Mouse (Mus musculus): ENCODE measurements around the gene Nfic. TPM values are rescaled to one million over a fixed set of nuclear protein-coding genes. Genes with fewer than 3 reads are reported as not detected.

Gene Nfic
- polyA plus RNA-seq, 1 experiment = 19.4 TPM

DNA sequence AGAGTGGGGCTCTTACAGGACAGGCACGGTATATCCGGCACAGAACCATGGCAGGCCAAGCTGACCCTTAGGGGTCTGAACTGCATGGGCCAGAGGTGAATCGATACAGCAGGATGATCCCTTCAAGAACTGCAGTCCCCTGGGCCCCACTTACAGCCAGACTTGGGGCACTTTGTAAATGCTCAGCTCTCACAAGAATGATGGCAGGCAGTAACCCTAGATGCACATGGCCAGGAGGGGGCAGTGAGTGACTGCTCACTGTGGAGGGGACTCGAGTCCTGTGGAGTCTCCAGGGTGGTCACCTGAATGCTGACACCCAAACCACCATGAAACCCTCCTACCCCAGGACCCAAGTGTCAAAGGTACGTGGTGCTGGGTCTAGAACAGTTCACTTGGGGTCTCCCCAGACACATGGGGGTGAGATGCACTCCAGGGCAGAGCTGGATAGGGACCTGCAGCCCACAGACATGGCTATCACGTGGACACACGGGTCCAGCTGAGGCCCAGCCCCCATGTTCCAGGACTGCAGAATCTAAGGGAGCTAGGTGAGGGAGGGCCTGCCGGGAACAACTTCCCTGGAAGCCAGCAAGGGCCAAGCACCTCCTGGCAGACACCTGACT lies 38.3 kb upstream of the Nfic start:
- no peak for TF ChIP-seq CTCF (IDR thresholded peaks at IDR 0.05; ENCODE audit: extremely low read depth, insufficient read length, insufficient replicate concordance, low read depth, low read length)
- no peak for TF ChIP-seq POLR2A (IDR thresholded peaks at IDR 0.05; ENCODE audit: low read depth, low read length)
- Histone ChIP-seq H3K27ac (ENCODE audit: insufficient read depth, low read depth, low read length) (peak overlapping the region; percentile 63), H3K36me3 (ENCODE audit: control insufficient read depth, insufficient read depth, low read length) (peaks cover 42% of the 10 kb centered on the region), H3K4me3 (ENCODE audit: low read depth, low read length) (peak overlapping the region; percentile 82; the same call in 1 of the 2 replicates), H3K4me1 (ENCODE audit: control insufficient read depth, insufficient read depth, insufficient read length, low read length) (peaks cover 20% of the 10 kb centered on the region), H3K27me3 (ENCODE audit: control insufficient read depth, insufficient read depth, low read length) (no peaks in the 10 kb centered on the region)
- WGBS = 73% methylated on average over 8 of the region's 8 CpGs

DNA sequence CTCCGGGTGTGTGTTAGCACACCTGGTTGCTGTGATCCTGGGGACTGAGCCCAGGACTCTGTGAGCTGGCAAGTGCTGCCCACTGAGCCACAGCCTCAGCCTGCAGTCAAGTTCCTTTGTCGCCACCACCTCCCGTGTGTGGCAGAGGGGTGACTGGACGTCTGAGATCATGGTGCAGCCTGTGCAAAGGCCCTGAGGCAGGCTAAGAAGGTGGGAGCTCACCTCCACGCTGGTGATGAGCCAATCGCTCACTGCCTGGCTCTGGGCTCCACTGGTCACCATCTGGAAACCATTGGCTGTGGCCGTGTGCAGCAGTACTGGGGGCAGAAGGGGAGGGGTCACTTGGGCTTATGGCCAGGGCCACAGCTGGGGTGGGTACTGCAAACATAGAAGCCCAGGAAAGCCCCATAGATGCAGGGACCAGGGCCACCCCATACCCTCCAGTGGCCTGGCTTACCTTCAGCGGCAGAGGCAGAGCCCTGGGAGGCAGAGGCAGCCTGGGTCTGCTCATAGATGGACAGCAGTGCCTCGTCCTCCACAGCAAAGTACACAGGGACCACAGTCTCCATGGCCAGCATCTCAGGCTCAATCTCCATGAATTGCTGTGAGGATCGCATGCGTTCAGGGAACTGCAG lies 37.3 kb upstream of the Nfic start:
- H3K27me3 ChIP-seq (ENCODE audit: control insufficient read depth, insufficient read depth, low read length) = no peaks in the 10 kb centered on the region
- WGBS = 90% methylated on average over 11 of the region's 11 CpGs
- no peak overlapping the region for H3K4me3 ChIP-seq (ENCODE audit: low read depth, low read length)
- H3K4me1 ChIP-seq (ENCODE audit: control insufficient read depth, insufficient read depth, insufficient read length, low read length) = peaks cover 20% of the 10 kb centered on the region
- no peak overlapping the region for H3K27ac ChIP-seq (ENCODE audit: insufficient read depth, low read depth, low read length)
- TF ChIP-seq POLR2A (IDR thresholded peaks at IDR 0.05; ENCODE audit: low read depth, low read length) (no peak), CTCF (IDR thresholded peaks at IDR 0.05; ENCODE audit: extremely low read depth, insufficient read length, insufficient replicate concordance, low read depth, low read length) (no peak)
- H3K36me3 ChIP-seq (ENCODE audit: control insufficient read depth, insufficient read depth, low read length) = peaks cover 52% of the 10 kb centered on the region

DNA sequence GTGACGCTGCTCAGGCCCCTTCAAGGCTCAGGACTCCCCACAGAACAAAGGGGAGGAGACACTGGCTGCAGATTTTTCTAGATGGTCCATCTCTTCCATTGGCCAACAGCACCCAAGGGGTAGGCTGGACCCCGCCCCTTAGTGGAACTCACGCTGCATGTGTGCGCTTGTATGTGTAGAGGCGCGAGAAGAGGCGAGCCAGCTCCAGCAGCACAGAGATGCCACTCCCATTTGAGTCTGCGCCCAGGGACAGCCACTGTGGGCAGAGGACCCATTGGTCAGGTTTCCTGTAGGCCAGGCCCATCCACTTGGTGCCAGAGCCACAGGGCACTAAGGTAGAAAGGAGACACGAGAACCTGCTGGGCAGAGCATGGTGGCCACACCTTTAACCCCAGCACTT lies 35.6 kb upstream of the Nfic start:
- peaks cover 64% of the 10 kb centered on the region for H3K36me3 ChIP-seq (ENCODE audit: control insufficient read depth, insufficient read depth, low read length)
- peaks cover 20% of the 10 kb centered on the region for H3K4me1 ChIP-seq (ENCODE audit: control insufficient read depth, insufficient read depth, insufficient read length, low read length)
- WGBS = 91% methylated on average over 9 of the region's 9 CpGs
- no peaks in the 10 kb centered on the region for H3K27me3 ChIP-seq (ENCODE audit: control insufficient read depth, insufficient read depth, low read length)
- TF ChIP-seq POLR2A (IDR thresholded peaks at IDR 0.05; ENCODE audit: low read depth, low read length) (no peak), CTCF (IDR thresholded peaks at IDR 0.05; ENCODE audit: extremely low read depth, insufficient read length, insufficient replicate concordance, low read depth, low read length) (no peak)
- H3K27ac ChIP-seq (ENCODE audit: insufficient read depth, low read depth, low read length) = no peak overlapping the region
- no peak overlapping the region for H3K4me3 ChIP-seq (ENCODE audit: low read depth, low read length)

DNA sequence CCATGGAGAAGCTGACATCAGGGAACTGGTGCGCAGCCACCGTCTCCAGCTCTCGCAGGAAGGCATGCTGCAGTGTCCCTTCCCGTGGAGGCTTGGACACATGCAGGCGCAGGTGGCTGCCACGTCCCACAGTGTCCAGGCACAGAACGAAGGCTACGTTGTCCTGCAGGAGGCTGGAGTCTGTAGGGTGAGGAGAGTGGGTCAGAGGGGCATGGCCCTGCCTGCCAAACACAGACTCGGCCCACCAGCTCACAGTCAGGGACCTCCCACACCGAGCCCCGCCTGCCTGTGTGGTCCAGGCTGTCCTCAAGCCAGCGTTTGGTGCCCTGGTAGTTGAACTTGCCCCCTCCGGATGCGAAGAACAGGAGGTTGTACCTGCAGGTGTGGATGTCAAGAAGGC lies 34.5 kb upstream of the Nfic start:
- Histone ChIP-seq H3K27ac (ENCODE audit: insufficient read depth, low read depth, low read length) (no peak overlapping the region), H3K4me3 (ENCODE audit: low read depth, low read length) (no peak overlapping the region), H3K4me1 (ENCODE audit: control insufficient read depth, insufficient read depth, insufficient read length, low read length) (peaks cover 13% of the 10 kb centered on the region), H3K27me3 (ENCODE audit: control insufficient read depth, insufficient read depth, low read length) (no peaks in the 10 kb centered on the region), H3K36me3 (ENCODE audit: control insufficient read depth, insufficient read depth, low read length) (peaks cover 64% of the 10 kb centered on the region)
- WGBS = 83% methylated on average over 14 of the region's 14 CpGs
- no peak for TF ChIP-seq POLR2A (IDR thresholded peaks at IDR 0.05; ENCODE audit: low read depth, low read length)
- no peak for TF ChIP-seq CTCF (IDR thresholded peaks at IDR 0.05; ENCODE audit: extremely low read depth, insufficient read length, insufficient replicate concordance, low read depth, low read length)

DNA sequence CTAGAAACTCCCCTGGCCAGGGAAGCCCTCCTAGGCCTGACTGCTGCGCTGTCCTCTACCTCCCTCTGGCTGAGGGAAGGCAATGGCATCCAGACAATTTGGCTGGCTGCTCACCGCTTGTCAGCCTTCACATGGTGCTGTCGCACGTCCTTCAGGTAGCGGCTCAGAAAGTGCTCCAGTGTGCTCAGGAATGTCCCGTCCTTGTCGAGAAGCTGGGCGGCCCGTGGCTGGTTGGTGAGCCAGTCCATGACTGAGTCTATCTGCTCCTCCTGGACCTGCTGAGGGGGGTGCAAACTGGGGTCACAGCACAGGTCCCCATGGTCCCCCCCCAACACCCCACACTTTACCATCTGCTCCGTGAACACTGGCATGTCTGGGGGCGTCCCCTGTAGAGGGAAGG lies 32.6 kb upstream of the Nfic start:
- Histone ChIP-seq H3K4me3 (ENCODE audit: low read depth, low read length) (no peak overlapping the region), H3K27ac (ENCODE audit: insufficient read depth, low read depth, low read length) (no peak overlapping the region), H3K36me3 (ENCODE audit: control insufficient read depth, insufficient read depth, low read length) (peaks cover 63% of the 10 kb centered on the region), H3K4me1 (ENCODE audit: control insufficient read depth, insufficient read depth, insufficient read length, low read length) (no peaks in the 10 kb centered on the region), H3K27me3 (ENCODE audit: control insufficient read depth, insufficient read depth, low read length) (no peaks in the 10 kb centered on the region)
- 91% methylated on average over 11 of the region's 11 CpGs for WGBS
- no peak for TF ChIP-seq CTCF (IDR thresholded peaks at IDR 0.05; ENCODE audit: extremely low read depth, insufficient read length, insufficient replicate concordance, low read depth, low read length)
- TF ChIP-seq POLR2A (IDR thresholded peaks at IDR 0.05; ENCODE audit: low read depth, low read length) = no peak

DNA sequence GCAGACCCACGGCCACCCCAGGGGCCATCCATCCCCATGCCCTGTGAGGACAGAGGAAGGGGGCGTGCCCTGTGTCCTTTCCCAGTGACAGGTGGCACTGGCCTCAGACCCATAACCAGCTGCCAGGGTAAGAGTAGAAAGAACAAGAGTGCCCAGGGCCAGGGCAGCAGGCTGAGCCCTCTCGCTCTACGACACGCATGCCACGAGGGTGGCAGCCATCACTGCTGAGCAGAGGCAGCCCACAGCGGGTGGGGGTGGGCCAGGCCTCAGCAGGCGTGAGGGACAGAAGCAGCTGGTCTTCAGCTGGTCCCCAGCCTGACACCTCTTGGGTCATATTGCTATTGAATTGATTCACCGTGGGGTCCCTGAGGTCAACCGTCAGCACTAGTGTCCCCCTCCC lies 31.1 kb upstream of the Nfic start:
- TF ChIP-seq CTCF (IDR thresholded peaks at IDR 0.05; ENCODE audit: extremely low read depth, insufficient read length, insufficient replicate concordance, low read depth, low read length) (no peak), POLR2A (IDR thresholded peaks at IDR 0.05; ENCODE audit: low read depth, low read length) (no peak)
- no peak overlapping the region for H3K27ac ChIP-seq (ENCODE audit: insufficient read depth, low read depth, low read length)
- WGBS = 87% methylated on average over 10 of the region's 10 CpGs
- peaks cover 8% of the 10 kb centered on the region for H3K27me3 ChIP-seq (ENCODE audit: control insufficient read depth, insufficient read depth, low read length)
- H3K4me3 ChIP-seq (ENCODE audit: low read depth, low read length) = no peak overlapping the region
- H3K4me1 ChIP-seq (ENCODE audit: control insufficient read depth, insufficient read depth, insufficient read length, low read length) = peaks cover 8% of the 10 kb centered on the region; the same call in 1 of the 2 replicates
- H3K36me3 ChIP-seq (ENCODE audit: control insufficient read depth, insufficient read depth, low read length) = peaks cover 48% of the 10 kb centered on the region

DNA sequence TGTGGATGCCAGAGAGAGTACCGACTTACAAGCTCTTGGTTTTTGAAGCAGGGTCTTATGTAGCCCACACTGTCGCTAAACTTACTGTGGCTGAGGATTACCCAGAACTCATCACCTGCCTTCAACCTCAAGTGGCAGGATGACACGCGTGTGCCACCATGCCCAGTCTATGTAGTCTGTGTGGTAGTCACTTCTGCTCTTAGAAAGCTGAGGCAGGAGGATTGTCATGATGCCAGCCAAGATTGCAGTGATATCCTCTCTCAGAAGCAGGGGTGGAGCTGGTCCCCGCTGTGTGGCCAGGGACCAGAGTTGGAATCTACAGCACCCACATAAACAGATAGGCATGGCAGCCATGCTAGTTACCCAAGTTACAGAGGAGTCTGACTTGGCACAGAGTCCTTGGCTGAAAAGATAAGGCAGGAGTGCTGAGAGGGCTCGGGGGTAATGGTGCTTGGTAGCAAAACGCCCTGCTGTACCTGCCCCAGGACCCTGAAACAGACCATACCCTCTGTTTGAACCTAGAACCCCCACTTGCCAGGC lies 30.1 kb upstream of the Nfic start:
- WGBS = 52% methylated on average over 7 of the region's 7 CpGs

More for the DNA sequence above, 30.1 kb upstream of the Nfic start:
- no peak overlapping the region for H3K27ac ChIP-seq (ENCODE audit: insufficient read depth, low read depth, low read length)
- H3K4me3 ChIP-seq (ENCODE audit: low read depth, low read length) = no peak overlapping the region
- TF ChIP-seq POLR2A (IDR thresholded peaks at IDR 0.05; ENCODE audit: low read depth, low read length) (no peak), CTCF (IDR thresholded peaks at IDR 0.05; ENCODE audit: extremely low read depth, insufficient read length, insufficient replicate concordance, low read depth, low read length) (no peak)
- peaks cover 8% of the 10 kb centered on the region; the same call in 1 of the 2 replicates for H3K4me1 ChIP-seq (ENCODE audit: control insufficient read depth, insufficient read depth, insufficient read length, low read length)
- peaks cover 38% of the 10 kb centered on the region for H3K36me3 ChIP-seq (ENCODE audit: control insufficient read depth, insufficient read depth, low read length)
- H3K27me3 ChIP-seq (ENCODE audit: control insufficient read depth, insufficient read depth, low read length) = peaks cover 16% of the 10 kb centered on the region
